Mouse (Mus musculus) ovary, postnatal 36 days (tissue): ENCODE data around the gene Gmpr2.

Source experiments
- DNase-seq: peaks from one replicate; pipeline ENCODE4 v3.0.0; 2022; ENCODE audit warnings: low spot score, mixed read lengths

The Gmpr2 gene

DNA sequence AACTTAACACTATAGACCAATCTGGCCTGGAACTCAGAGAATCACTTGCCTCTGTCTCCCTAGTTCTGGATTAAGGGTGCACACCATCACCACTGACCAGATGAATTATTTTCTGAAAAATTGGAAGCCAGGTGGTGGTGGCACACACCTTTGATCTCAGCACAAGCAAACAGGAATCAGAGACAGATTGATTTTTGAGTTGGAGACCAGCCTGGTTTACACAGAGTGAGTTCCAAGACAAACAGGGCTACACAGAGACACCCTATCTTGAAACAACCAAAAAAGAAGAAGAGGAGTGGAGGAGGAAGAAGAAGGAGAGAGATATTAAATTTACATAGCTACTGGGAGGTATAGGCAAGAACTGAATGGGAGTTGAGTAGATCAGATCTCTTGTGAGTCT, 54.5 kb downstream of the Gmpr2 start:
- DNase-seq: no peak

GRCm38 (mm10) chr14:55727889-55728685, 56.3 kb downstream of the Gmpr2 start:
- no peak for DNase-seq
